Mouse (Mus musculus) ES-CJ7 (cell line): ENCODE data around the gene Nrp2.

ENCODE experiments used
- DNase-seq: peaks from one replicate; pipeline ENCODE4 v3.0.0; 2011; ENCODE audit warnings: low read depth, low spot score

Nrp2 gene

DNA sequence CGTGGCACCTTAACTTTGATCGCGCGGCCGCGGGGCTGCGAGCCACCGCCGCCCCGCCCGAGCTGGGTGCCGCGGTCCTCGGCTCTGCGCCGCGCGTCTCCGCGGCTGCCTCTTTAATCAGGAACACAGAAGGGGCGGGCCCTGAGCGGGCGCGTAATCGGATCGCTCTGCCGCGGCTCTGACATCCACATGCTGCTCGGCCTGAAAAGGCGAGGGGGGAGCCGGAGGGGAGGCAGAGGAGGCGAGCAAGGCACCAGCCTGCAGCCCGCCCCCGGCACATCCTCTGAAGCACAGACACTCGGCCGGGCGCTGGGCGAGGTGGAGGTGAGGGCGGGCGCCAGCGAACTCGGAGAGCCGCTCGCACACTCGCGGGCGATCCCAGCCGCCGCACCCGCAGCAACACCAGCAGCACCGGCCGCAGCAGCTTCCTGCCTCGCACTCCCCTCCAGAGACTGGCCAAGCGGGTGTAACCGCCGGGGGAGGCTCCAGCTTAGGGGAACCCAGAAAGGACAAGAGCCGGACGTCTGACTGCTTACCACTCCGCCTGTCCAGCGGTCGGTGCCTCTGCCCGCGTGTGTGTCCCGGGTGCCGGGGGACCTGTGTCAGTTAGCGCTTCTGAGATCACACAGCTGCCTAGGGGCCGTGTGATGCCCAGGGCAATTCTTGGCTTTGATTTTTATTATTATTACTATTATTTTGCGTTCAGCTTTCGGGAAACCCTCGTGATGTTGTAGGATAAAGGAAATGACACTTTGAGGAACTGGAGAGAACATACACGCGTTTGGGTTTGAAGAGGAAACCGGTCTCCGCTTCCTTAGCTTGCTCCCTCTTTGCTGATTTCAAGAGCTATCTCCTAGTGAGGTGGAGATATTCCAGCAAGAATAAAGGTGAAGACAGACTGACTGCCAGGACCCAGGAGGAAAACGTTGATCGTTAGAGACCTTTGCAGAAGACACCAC is at the start of gene Nrp2:
Nrp2 (plus strand) TSS at position 128 of the 959 bp plus-strand sequence.
- peak; percentile 77 for DNase-seq

DNA sequence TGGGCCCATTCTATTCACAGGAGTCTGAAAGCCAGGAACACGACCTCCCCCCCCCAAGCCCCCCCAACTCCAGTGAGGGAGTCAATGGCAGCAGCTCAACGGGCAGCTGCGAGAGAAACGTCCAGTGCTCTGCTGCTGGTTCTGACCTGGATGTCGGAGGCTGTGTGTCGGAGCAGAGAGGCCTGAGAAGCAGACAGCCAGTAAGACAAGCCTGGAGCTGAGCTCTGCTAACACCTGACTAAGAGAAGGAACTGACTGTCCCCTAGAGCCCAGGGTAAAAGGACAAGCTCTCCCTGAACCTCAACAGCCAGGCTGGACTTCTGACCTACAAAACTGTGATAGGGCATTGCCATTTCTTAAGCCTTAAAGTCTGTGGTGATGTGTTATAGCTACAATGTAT is 48.6 kb upstream of the Nrp2 start:
- no peak for DNase-seq

DNA sequence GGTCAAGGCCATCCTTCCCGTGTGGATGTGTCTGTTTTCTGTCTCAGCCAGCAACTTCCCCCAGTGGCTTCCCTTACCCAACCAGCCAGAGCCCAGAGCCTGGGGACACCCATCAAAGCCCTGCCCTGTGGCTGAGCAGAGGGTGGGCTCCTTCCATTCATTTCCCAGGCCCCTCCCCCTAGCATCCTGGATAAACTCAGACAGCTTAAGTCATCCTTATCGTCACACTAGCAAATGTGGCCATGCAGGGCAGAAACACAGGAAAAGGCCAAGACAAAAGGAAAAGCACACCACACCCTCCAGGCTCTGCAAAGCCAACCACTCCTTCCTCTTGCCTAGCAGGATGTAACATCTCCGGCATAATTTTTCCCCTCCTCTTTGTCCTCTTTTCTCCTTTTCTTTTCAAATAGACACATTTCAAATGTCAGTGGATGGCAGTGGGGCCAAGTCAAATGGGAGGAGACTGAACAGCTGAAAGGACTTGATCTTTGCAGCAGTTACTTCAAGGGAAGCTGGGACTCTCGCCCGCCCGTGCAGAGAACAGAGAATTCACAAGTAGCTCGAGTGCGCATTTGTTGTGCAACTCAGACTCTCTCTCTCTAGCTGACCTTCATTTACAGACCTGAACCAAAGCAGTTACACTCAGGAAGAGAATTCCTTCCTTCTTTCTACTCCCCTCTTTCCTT is 38.0 kb upstream of the Nrp2 start:
- peak; percentile 92 for DNase-seq

DNA sequence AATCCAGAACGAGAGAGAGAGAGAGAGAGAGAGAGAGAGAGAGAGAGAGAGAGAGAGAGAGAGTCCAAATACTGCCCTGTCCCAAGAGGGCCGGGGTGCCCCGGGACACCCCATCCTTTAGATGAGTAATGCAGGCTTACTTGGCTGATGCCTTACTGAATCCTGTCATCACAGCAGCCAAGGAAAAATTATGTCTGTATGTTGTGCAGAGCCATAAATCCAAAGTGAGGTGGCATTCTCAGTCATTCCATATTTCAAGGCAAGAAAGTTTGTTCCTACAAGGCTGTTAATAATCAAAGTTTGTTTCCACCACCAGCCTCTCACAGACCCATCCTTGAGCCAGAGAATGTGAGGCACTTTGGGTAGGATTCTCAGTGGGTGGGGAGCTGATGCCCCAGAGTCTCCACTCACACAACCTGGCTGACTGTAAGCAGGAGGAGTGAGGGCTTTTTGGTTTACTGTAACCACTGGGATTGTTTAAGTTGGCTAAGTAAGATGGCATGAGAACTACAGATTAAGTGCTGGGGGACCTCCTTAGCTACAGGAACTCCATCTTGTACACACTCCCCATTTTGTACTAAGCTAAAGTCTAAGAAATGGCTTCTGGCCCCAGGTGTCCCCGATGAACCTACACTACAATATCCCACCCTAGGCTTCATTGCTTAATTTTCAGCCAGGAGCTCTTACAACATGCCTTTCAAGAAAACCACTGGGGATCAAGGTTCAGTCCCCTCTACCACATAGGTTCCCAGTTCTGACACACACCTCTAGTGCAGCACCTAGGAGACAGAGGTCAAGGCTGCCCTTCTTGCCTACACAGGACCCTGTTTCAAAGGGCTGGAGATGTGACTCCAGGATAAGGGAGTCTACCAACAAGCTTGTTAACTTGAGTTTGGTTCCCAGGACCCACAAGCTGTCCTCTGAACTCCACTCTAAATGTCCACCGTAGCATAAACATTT is 37.0 kb upstream of the Nrp2 start:
- no peak for DNase-seq

GRCm38 (mm10) chr1:62666780-62667179 is 36.3 kb upstream of the Nrp2 start:
- no peak for DNase-seq

DNA sequence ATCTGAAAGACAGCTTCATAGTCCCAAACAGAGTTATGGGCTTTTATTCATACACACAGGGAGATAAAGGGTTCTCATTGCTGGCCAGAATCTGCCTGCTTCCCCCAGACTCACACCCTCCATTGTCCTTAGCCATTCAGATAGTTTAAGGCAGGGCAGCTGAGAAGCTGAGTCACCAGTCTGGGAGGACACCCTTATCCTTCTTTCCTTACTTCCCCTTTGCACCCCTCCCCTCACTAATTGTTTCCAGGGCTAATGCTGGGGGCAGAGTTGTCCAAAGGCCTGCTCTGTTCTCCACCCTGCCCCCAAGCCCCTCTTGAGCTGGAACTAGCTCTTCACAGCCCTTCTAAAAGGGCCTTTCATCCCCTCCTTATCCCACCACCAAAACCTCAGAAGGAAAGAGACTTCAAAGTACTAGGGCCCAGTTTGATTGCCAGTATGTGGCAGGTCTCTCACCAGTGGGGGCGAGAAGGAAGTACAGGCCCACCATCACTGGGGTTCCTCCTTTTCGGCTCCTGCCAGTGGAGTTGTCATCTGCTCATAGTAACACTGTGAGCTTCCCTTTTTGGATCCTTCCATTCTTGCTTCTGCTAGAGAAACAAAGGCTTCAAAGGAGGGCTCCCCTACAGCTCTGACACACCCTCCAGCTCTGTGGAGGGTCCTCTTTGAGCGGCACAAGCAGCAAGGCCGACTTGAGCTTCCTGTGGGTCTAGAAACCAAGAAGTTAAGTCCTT is 24.3 kb upstream of the Nrp2 start:
- peak; percentile 75 for DNase-seq

GRCm38 (mm10) chr1:62679466-62679865 is 23.6 kb upstream of the Nrp2 start:
- DNase-seq: no peak

- DNase-seq: no peak
Measured at GRCm38 (mm10) chr1:62682456-62683385, 20.4 kb upstream of the Nrp2 start.

DNA sequence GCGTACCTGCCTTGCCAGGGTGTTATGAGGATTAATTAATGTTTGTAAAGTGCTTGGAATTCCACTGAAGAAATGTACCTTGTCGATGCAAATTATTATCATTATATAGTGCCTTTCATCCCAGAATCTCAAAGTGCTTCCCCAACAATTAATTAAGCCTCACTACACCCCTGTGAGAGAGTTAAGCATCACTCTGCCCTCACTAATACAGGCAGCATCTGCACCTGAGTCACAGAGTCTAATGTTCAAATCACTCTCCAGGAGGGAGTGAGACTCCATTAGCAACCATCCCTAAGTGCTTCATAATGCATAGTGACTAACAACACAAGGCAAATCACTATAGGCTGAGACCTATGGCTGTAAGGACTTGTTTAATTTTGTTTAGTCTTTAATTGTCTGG is 19.6 kb upstream of the Nrp2 start:
- no peak for DNase-seq

DNA sequence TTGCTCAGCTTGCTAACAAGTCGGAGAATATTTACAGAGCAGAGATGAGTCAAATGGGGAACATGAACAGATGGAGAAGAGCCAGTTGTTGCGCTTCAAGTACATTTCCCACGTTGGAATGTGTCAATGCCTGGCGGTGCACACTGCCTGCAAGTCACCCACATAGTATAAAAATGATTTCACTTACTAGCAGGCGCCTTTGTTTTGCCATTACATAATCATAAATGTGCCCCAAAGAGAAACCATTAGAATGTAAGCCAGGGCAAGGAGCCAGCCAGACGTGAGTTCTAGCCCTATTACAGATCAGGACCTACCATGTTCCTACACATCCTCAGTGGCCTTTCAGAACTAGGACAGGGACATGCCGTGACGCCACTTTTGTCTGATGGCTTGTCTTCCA is 15.6 kb upstream of the Nrp2 start:
- DNase-seq: no peak

DNA sequence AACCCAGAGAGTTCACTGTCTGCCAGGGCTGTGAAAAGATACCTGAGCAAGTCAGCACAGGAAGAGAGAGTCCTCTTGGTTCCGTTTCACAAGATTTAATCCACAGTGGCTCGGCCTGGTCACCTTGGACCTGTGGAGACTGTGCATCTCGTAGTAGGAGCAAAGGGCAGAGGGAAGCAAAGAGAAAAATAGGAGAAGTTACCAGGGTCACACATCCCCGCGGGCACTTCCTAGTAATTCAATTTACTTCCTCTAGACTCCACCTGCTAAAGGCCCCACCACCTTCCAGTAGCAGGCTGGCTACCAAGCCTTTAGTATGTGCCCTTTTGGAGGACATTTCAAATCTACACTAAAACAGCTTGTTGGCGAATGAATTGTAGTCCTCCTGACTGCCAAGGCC is 11.9 kb upstream of the Nrp2 start:
- DNase-seq: no peak

GRCm38 (mm10) chr1:62696312-62696982 is 6.6 kb upstream of the Nrp2 start:
- no peak for DNase-seq

- peak; percentile 56 for DNase-seq
Measured at GRCm38 (mm10) chr1:62696983-62697341, 6.1 kb upstream of the Nrp2 start.

GRCm38 (mm10) chr1:62697353-62697752 is 5.7 kb upstream of the Nrp2 start:
- no peak for DNase-seq

DNA sequence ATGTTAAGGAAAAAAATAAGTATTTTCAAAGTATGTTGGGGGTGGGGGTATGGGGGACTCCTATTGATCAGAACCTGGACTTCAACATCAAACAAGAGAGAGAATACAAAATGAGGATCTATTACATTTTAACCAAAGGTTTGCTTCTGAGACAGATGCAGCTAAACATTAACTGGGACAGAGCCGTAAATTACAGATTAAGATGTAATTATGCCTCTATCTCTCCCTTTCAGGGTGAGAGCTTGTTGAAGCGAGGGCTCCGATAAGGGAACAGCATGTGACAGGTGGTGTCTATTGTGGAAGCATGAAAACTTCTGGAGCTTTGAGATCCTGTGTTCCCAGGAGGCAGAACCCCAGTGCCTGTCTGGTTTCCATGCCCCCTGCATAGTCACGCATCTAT is 3.3 kb upstream of the Nrp2 start:
- no peak for DNase-seq

DNA sequence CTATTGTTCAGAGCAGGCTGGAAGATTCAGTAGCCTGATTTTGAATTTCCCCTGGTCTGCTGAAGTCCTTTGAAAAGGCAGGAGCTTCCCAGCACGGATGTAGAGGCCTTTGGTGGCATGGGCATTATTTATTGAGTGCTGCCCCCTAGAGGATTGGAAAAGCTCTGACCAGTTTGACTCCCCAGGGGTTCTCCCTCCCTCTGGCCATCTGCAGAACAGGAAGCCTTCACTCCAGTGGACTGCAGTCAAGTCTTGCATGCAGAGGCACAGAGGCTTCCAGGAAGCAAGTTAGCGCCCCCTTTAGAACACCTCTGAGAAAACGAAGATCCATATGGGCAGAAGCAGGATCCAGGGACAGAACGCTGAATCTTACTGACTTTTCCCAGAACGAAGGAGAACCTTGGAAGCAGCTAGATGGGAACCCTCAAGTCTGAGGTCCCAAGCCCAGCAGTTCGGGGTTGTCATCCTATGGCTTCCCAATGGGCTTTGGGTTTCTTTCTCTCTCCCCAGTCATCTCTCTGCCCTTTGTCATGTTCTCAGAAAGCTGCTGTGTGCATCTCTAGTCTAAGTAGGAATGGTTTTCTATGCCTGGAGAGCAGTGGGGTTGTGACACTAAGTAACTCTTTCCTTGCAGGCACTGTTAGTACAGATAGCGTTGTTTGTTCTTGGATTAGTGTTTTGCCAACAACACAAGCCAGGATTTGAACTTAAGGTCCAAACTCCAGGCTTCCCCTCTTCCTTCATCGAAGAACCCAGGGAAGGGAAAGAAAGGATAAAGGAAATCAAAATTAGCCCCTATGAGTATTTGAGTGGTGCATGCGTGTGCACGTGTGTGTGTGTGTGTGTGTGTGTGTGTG is 1.8 kb upstream of the Nrp2 start:
- peak; percentile 97 for DNase-seq

DNA sequence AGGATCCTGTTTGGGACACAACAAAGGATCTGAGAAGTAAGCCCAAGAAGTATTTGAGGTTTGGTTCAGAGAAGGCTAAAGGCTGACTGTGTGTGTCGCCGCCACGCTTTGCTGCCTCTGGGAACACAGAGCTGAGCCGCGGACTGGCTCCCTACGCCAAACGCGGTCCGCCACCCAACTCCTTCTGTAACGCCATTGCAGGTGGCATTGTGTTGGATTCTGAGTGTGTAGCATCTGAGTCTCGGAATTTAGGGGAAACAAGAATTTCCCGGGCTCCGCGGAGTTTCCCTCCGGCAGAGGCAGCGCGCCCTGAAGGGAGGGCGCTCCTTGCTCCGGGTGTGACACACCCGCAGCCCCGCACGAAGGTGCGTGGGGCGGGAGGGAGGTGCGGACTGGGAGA is 342 bp upstream of the Nrp2 start:
- peak; percentile 50 for DNase-seq

DNA sequence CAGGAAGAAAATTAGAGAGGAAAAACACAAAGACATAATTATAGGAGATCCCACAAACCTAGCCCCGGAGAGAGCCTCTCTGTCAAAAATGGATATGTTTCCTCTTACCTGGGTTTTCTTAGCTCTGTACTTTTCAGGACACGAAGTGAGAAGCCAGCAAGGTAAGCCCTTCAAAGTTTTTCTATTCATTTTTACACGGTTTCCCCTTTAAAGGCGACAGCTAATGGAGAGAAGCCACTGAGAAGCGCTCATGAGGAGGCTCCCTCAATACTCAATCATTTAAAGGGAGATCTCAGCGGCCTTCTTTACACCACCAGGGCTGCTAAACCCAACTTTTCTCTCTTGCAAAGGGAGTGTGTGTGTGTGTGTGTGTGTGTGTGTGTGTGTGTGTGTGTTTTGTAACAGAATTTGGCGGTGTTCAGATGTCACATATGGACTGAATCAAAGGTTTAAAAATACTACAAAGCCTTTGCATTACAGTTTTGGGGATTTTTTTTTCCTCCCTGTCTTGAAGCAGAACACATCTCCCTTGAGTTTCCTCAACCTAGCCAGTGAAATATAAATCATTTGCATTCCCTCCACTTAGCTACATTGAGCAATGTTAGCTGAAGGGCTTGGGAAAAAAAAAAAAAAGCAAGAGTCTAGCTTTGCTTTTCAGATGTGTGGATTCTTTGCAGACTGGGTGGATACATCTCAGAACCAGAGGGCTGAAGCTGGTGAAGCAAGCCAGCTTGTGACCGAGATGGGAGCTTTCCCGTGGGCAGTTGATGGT is 1.2 kb downstream of the Nrp2 start:
- no peak for DNase-seq
